Mouse (Mus musculus) hindbrain, postnatal 0 days (tissue): ENCODE measurements around the gene Tnfrsf1b. TPM values are rescaled to one million over a fixed set of nuclear protein-coding genes. Genes with fewer than 3 reads are reported as not detected.

Experiments
- ATAC-seq: fragments of 200-750 bp; cut with Nextera tagmentation; 2 replicates; pipeline ENCODE4 v1.8.0; 2017; ENCODE audit warnings: mild to moderate bottlenecking, moderate TSS enrichment, moderate library complexity
- DNase-seq: peaks from one replicate; pipeline ENCODE4 v3.0.0-alpha.2; 2015; ENCODE audit warnings: low spot score
- H3K27ac ChIP-seq: fragments of 300-500 bp; sonication (generic); 2 replicates; pipeline ENCODE4 v1.5.1; 2014; ENCODE audit warnings: mild to moderate bottlenecking
- H3K27me3 ChIP-seq: fragments of 300-500 bp; sonication (generic); 2 replicates; pipeline ENCODE4 v1.6.1; 2014; ENCODE audit warnings: low read length, mixed read lengths; ENCODE audit not compliant: insufficient read depth
- H3K36me3 ChIP-seq: fragments of 300-500 bp; sonication (generic); 2 replicates; pipeline ENCODE4 v1.6.1; 2014; ENCODE audit warnings: low read length, mixed read lengths; ENCODE audit not compliant: insufficient read depth
- H3K4me1 ChIP-seq: fragments of 300-500 bp; sonication (generic); 2 replicates; pipeline ENCODE4 v1.6.1; 2014; ENCODE audit warnings: antibody characterized with exemption, low read length, mixed read lengths; ENCODE audit not compliant: insufficient read depth
- H3K4me2 ChIP-seq: fragments of 300-500 bp; sonication (generic); 2 replicates; pipeline ENCODE4 v1.6.1; 2014; ENCODE audit warnings: low read depth, mild to moderate bottlenecking, low read length, moderate library complexity, mixed read lengths
- H3K4me3 ChIP-seq: fragments of 300-500 bp; sonication (generic); 2 replicates; pipeline ENCODE4 v1.5.1; 2014; ENCODE audit warnings: low read length
- H3K9ac ChIP-seq: fragments of 300-500 bp; sonication (generic); replicated peaks from 2 replicates; pipeline ENCODE4 v1.6.1; 2014; ENCODE audit warnings: mild to moderate bottlenecking, low read length, moderate library complexity, mixed read lengths
- H3K9me3 ChIP-seq: fragments of 300-500 bp; sonication (generic); 2 replicates; pipeline ENCODE4 v1.6.1; 2016; ENCODE audit warnings: low read length, mixed read lengths
- CTCF ChIP-seq: IDR thresholded peaks from 2 replicates; pipeline ENCODE4 v1.5.1; 2016; ENCODE audit warnings: antibody characterized with exemption, control low read depth, low read depth
- WGBS: fragments of 180-500 bp; shearing (Covaris S2); extraction: QIAGEN DNeasy Blood & Tissue Kit; methylation state at CpG from one replicate; pipeline ENCODE4 v1.1.7; 2014; 5-methylcytosine and 5-hydroxymethylcytosine counted together
- polyA plus RNA-seq: library from polyadenylated mRNA; unstranded; fragments of >200 nt; fragmentation: Nextera tagmentation; extraction: Ambion mirVana; gene quantifications from 2 replicates; pipeline ENCODE4 v1.2.1, GENCODE M21; 2015
- total RNA-seq: library from RNA; depleted of rRNA; stranded (reverse); fragments of >200 nt; gene quantifications from 2 replicates; pipeline ENCODE4 v1.2.3, GENCODE M21; 2014

Tnfrsf1b gene
- total and polyA plus RNA-seq, 2 experiments from 2014 or later = 2.9 to 7.3 TPM

DNA sequence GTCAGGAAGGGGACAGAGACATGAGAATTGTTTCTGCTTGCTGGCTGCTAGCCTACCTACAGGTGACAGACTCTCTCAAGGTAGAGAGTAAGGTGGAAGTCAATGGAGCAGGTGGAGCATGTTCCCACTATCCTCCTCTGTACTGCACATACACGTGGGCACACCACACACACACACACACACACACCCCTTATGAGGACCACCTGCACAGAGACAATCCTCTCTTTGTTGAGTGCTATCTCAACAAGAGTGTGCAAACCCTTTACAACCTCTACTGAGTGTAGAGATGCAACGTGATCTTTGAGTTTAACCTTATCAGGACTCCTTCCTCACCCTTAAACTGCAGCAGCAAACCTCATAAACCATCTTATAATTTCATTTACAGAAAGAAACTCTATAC, 43.4 kb downstream of the Tnfrsf1b start:
- no peak overlapping the region for H3K9ac ChIP-seq
- 76% methylated on average over 2 of the region's 2 CpGs for WGBS
- no peak overlapping the region for H3K4me2 ChIP-seq
- H3K4me1 ChIP-seq = no peaks in the 10 kb centered on the region
- ATAC-seq (no peak), DNase-seq (no peak)
- H3K27ac ChIP-seq = no peak overlapping the region
- H3K9me3 ChIP-seq = no peaks in the 10 kb centered on the region
- H3K4me3 ChIP-seq = no peak overlapping the region
- no peaks in the 10 kb centered on the region for H3K36me3 ChIP-seq
- no peak for TF ChIP-seq CTCF
- no peaks in the 10 kb centered on the region for H3K27me3 ChIP-seq

DNA sequence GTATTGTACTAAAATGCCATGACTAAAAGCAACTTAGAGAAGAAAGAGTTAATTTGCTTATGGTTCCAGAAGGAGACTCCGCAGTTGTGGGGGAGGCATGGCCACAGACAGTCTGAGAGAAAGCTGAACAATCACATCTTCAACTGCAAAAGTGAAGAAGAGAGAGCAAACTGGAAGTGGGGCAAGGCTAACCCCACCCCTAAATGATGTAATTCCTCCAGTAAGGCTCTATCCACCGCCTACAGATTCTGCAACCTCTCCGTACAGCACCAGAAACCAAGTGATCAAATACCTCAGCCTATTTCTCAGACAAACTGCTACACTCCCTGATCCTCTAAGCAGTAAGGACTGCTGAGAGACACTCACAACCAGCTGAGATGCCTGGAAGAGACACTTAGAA, 45.2 kb downstream of the Tnfrsf1b start:
- DNase-seq (no peak), ATAC-seq (no peak)
- no peak overlapping the region for H3K27ac ChIP-seq
- H3K9ac ChIP-seq = no peak overlapping the region
- no peaks in the 10 kb centered on the region for H3K36me3 ChIP-seq
- no peak overlapping the region for H3K4me3 ChIP-seq
- H3K27me3 ChIP-seq = no peaks in the 10 kb centered on the region
- no peaks in the 10 kb centered on the region for H3K9me3 ChIP-seq
- no peak overlapping the region for H3K4me2 ChIP-seq
- TF ChIP-seq CTCF = no peak
- 76% methylated on average over 3 of the region's 3 CpGs for WGBS
- no peaks in the 10 kb centered on the region for H3K4me1 ChIP-seq

DNA sequence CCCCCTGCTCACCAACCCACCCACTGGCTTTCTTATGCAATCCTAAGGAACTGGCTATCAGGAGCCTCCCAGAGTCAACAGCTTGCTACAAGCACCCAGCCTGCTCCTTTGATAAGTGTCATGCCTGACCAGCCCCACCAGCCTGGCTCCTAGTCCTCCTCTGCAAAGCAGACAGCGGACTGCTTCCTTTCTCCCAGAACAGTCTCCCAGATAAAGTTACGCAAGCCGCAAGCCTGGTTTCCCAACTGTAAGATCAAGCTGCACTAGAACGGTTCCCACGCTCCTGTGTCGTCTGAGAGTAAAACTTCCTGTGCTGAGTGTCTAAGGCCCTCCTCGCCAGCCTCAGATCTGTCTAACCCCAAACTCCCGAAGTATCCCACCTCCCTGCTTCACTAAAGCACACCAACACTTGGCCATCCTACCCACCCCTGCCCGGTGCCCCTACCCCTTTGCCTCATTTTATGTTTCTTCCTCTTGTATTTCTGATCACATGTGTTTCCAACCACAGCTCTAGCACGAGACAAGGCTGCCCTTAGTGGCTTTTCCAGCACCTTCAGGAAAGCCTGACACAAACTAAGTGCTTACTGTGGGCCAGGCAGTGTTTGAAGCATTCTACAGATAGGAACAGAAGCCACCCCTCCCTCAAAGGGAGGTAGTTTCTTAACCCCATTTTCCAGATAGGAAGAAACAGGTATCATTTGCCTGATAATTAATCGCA, 46.5 kb downstream of the Tnfrsf1b start:
- WGBS = 52% methylated on average over 11 of the region's 11 CpGs
- H3K9me3 ChIP-seq = no peaks in the 10 kb centered on the region
- no peaks in the 10 kb centered on the region for H3K36me3 ChIP-seq
- H3K4me2 ChIP-seq = no peak overlapping the region
- no peak overlapping the region for H3K9ac ChIP-seq
- no peak for TF ChIP-seq CTCF
- no peaks in the 10 kb centered on the region for H3K27me3 ChIP-seq
- H3K4me3 ChIP-seq = no peak overlapping the region
- ATAC-seq (no peak), DNase-seq (no peak)
- no peaks in the 10 kb centered on the region for H3K4me1 ChIP-seq
- H3K27ac ChIP-seq = no peak overlapping the region

GRCm38 (mm10) chr4:145196586-145196985, 50.1 kb downstream of the Tnfrsf1b start:
- no peak overlapping the region for H3K9ac ChIP-seq
- no peak overlapping the region for H3K27ac ChIP-seq
- no peak for TF ChIP-seq CTCF
- H3K27me3 ChIP-seq = no peaks in the 10 kb centered on the region
- ATAC-seq (no peak), DNase-seq (no peak)
- 84% methylated on average over 4 of the region's 4 CpGs for WGBS
- H3K36me3 ChIP-seq = no peaks in the 10 kb centered on the region
- no peak overlapping the region for H3K4me3 ChIP-seq
- H3K4me2 ChIP-seq = no peak overlapping the region
- H3K4me1 ChIP-seq = peaks cover 8% of the 10 kb centered on the region
- no peaks in the 10 kb centered on the region for H3K9me3 ChIP-seq

GRCm38 (mm10) chr4:145195172-145195571, 51.5 kb downstream of the Tnfrsf1b start:
- H3K4me2 ChIP-seq = peak overlapping the region; percentile 90; the same call in 1 of the 2 replicates
- DNase-seq (no peak), ATAC-seq (no peak; the same call in 1 of the 2 replicates)
- H3K27me3 ChIP-seq = no peaks in the 10 kb centered on the region
- no peak overlapping the region for H3K27ac ChIP-seq
- peak overlapping the region; percentile 91; the same call in 1 of the 2 replicates for H3K9ac ChIP-seq
- WGBS = 20% methylated on average over 5 of the region's 5 CpGs
- H3K4me1 ChIP-seq = peaks cover 8% of the 10 kb centered on the region
- H3K9me3 ChIP-seq = no peaks in the 10 kb centered on the region
- peak overlapping the region; percentile 96 for H3K4me3 ChIP-seq
- 0 out of 2 replicates have a peak, but pooled peaks cover 3% of the 10 kb centered on the region for H3K36me3 ChIP-seq
- TF ChIP-seq CTCF = no peak

DNA sequence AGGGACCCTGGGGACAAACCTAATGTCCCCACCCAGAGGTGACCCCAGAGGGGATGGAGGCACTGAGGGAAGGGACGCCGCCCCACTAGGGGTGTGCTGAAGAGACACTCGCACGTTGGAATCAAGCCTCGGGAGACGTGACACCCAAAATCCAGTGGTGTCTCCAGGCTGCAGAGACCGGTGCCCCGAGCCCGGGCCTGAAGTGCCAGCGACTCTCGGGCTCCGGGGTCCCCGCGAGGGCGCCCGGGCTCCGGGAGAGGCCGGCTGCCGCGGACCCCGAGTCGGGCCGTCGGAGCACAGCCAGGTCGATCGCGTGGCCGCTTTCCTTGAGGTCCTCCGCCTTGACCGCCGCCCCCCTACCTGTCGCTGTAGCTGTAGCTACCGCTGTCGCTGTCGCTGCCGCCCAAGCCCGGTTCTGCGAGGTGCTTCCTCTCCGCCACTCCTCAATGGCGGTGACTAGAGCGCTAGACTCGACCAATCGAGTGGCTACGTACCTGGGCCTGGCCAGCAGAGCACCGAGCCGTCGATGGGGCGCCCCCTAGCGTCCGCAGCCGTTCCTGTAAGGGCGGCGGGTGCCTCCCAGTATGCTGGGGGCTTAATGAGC, 52.0 kb downstream of the Tnfrsf1b start, which contains the start of gene Vps13d:
Gene Vps13d (minus strand): TSS at position 447 of the 604 bp plus-strand sequence.
- DNase-seq (peak; percentile 97), ATAC-seq (peak; percentile 97)
- peak; percentile 100 for TF ChIP-seq CTCF
- peak within 1 kb of the TSS; percentile 91 for H3K9ac ChIP-seq
- WGBS = under 1% methylated on average over 50 of the region's 53 CpGs
- H3K4me2 ChIP-seq = peak within 1 kb of the TSS; percentile 90
- peak within 1 kb of the TSS; percentile 82 for H3K27ac ChIP-seq
- peaks cover 8% of the 10 kb centered on the region for H3K4me1 ChIP-seq
- H3K4me3 ChIP-seq = peak within 1 kb of the TSS; percentile 96
- H3K9me3 ChIP-seq = no peaks in the 10 kb centered on the region
- H3K27me3 ChIP-seq = no peaks in the 10 kb centered on the region
- H3K36me3 ChIP-seq = peaks cover 8% of the 10 kb centered on the region; the same call in 1 of the 2 replicates
